Mouse (Mus musculus): ENCODE measurements around the gene Gm2016.
"Not testable (repeated sequence)": the region's sequence is repeated elsewhere in the genome, so short reads cannot be mapped to it uniquely, and the experiment has no call there.

DNA sequence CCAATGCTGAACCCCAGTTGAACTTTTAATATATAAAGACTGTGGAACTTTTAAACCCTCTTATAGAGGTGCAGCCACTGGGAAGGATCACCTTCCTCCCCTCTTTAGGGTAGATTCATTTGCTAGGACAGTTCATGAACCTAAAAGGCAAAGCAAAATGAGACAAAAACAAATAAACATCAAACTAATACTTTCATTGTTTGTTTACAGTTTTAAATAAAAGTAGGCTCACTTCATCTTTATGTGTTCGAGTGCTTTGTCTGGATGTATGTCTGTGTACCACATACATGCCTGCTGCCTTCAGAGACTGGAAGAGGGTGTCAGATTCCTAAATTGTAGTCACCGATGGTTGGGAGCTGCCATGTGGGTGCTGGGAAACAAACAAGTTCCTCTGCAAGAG lies 31.6 kb upstream of the Gm2016 start, which contains the start of gene Gm2001:
- not testable (repeated sequence) for TF ChIP-seq CTCF (IDR thresholded peaks at IDR 0.05; ENCODE audit: control insufficient read depth, insufficient read depth, insufficient replicate concordance, low read depth, low read length); POLR2A (IDR thresholded peaks at IDR 0.05; ENCODE audit: control insufficient read depth, low read depth, low read length)

Data from testis, adult 2 months (tissue).